Mouse (Mus musculus) forebrain, embryonic 12.5 days (tissue): ENCODE results near the gene Tmbim1. TPM values are rescaled to one million over a fixed set of nuclear protein-coding genes. Genes with fewer than 3 reads are reported as not detected.

Experiments used
- ATAC-seq: fragments of 200-750 bp; cut with Nextera tagmentation; 2 replicates; pipeline ENCODE4 v1.8.0; 2017; ENCODE audit warnings: moderate TSS enrichment; ENCODE audit not compliant: low FRiP score
- H3K27ac ChIP-seq: fragments of 300-500 bp; sonication (generic); 2 replicates; pipeline ENCODE4 v1.5.1; 2016; ENCODE audit warnings: mild to moderate bottlenecking
- H3K27me3 ChIP-seq: fragments of 300-500 bp; sonication (generic); 2 replicates; pipeline ENCODE4 v1.6.1; 2016; ENCODE audit warnings: mild to moderate bottlenecking
- H3K36me3 ChIP-seq: fragments of 300-500 bp; sonication (generic); replicated peaks from 2 replicates; pipeline ENCODE4 v1.6.1; 2016; ENCODE audit warnings: mild to moderate bottlenecking
- H3K4me1 ChIP-seq: fragments of 300-500 bp; sonication (generic); 2 replicates; pipeline ENCODE4 v1.6.1; 2016
- H3K4me2 ChIP-seq: fragments of 300-500 bp; sonication (generic); 2 replicates; pipeline ENCODE4 v1.6.1; 2016; ENCODE audit warnings: mild to moderate bottlenecking, moderate library complexity
- H3K4me3 ChIP-seq: fragments of 300-500 bp; sonication (generic); replicated peaks from 2 replicates; pipeline ENCODE4 v1.5.1; 2016; ENCODE audit warnings: mild to moderate bottlenecking
- H3K9ac ChIP-seq: fragments of 300-500 bp; sonication (generic); 2 replicates; pipeline ENCODE4 v1.6.1; 2016; ENCODE audit warnings: mild to moderate bottlenecking
- H3K9me3 ChIP-seq: fragments of 300-500 bp; sonication (generic); 2 replicates; pipeline ENCODE4 v1.6.1; 2016
- WGBS: fragments of 180-500 bp; shearing (Covaris S2); methylation state at CpG from one replicate; pipeline ENCODE4 v1.1.7; 2016; 5-methylcytosine and 5-hydroxymethylcytosine counted together
- polyA plus RNA-seq: library from polyadenylated mRNA; unstranded; fragments of >200 nt; fragmentation: Nextera tagmentation; extraction: Ambion mirVana; gene quantifications from 2 replicates; pipeline ENCODE4 v1.2.1, GENCODE M21; 2016

Tmbim1 gene
- polyA plus RNA-seq, 1 experiment from 2014 or later = 7.9 TPM

- Histone ChIP-seq H3K36me3 (peaks cover 54% of the 10 kb centered on the region), H3K27ac (no peak overlapping the region), H3K9me3 (no peaks in the 10 kb centered on the region), H3K9ac (no peak overlapping the region), H3K4me3 (no peak overlapping the region), H3K4me1 (no peaks in the 10 kb centered on the region), H3K27me3 (no peaks in the 10 kb centered on the region), H3K4me2 (no peak overlapping the region)
- no peak for ATAC-seq
- 77% methylated on average over 1 of the region's 1 CpGs for WGBS
Measured at GRCm38 (mm10) chr1:74248799-74249198, 56.6 kb downstream of the Tmbim1 start.

GRCm38 (mm10) chr1:74245525-74245924 is 59.9 kb downstream of the Tmbim1 start:
- no peak for ATAC-seq
- 89% methylated on average over 2 of the region's 2 CpGs for WGBS
- Histone ChIP-seq H3K27me3 (no peaks in the 10 kb centered on the region), H3K36me3 (peaks cover 25% of the 10 kb centered on the region), H3K9me3 (no peaks in the 10 kb centered on the region), H3K27ac (no peak overlapping the region), H3K4me2 (no peak overlapping the region), H3K4me3 (no peak overlapping the region), H3K4me1 (peaks cover under 1% of the 10 kb centered on the region; the same call in 1 of the 2 replicates), H3K9ac (no peak overlapping the region)

GRCm38 (mm10) chr1:74240832-74241231 is 64.6 kb downstream of the Tmbim1 start:
- no peaks in the 10 kb centered on the region for H3K9me3 ChIP-seq
- H3K9ac ChIP-seq = no peak overlapping the region
- peaks cover 34% of the 10 kb centered on the region for H3K4me1 ChIP-seq
- H3K27me3 ChIP-seq = no peaks in the 10 kb centered on the region
- H3K27ac ChIP-seq = no peak overlapping the region
- no peaks in the 10 kb centered on the region for H3K36me3 ChIP-seq
- H3K4me3 ChIP-seq = no peak overlapping the region
- H3K4me2 ChIP-seq = no peak overlapping the region
- 92% methylated on average over 4 of the region's 4 CpGs for WGBS
- ATAC-seq = no peak

GRCm38 (mm10) chr1:74240311-74240710 is 65.1 kb downstream of the Tmbim1 start:
- H3K9ac ChIP-seq = no peak overlapping the region
- H3K9me3 ChIP-seq = no peaks in the 10 kb centered on the region
- no peak overlapping the region for H3K27ac ChIP-seq
- ATAC-seq = no peak
- H3K4me2 ChIP-seq = no peak overlapping the region
- no peak overlapping the region for H3K4me3 ChIP-seq
- H3K4me1 ChIP-seq = peaks cover 34% of the 10 kb centered on the region
- WGBS = 75% methylated on average over 6 of the region's 6 CpGs
- H3K36me3 ChIP-seq = no peaks in the 10 kb centered on the region
- no peaks in the 10 kb centered on the region for H3K27me3 ChIP-seq

GRCm38 (mm10) chr1:74239618-74240017 is 65.8 kb downstream of the Tmbim1 start:
- Histone ChIP-seq H3K9ac (no peak overlapping the region), H3K4me3 (no peak overlapping the region), H3K27me3 (no peaks in the 10 kb centered on the region), H3K9me3 (no peaks in the 10 kb centered on the region), H3K4me1 (peaks cover 34% of the 10 kb centered on the region), H3K4me2 (no peak overlapping the region; the same call in 1 of the 2 replicates), H3K36me3 (no peaks in the 10 kb centered on the region), H3K27ac (no peak overlapping the region)
- 67% methylated on average over 11 of the region's 11 CpGs for WGBS
- ATAC-seq = no peak

- H3K4me3 ChIP-seq = no peak overlapping the region
- no peaks in the 10 kb centered on the region for H3K27me3 ChIP-seq
- no peaks in the 10 kb centered on the region for H3K36me3 ChIP-seq
- H3K4me2 ChIP-seq = no peak overlapping the region; the same call in 1 of the 2 replicates
- no peaks in the 10 kb centered on the region for H3K9me3 ChIP-seq
- H3K9ac ChIP-seq = no peak overlapping the region
- WGBS = 63% methylated on average over 7 of the region's 7 CpGs
- H3K4me1 ChIP-seq = peaks cover 34% of the 10 kb centered on the region
- ATAC-seq = no peak
- 0 out of 2 replicates have a peak overlapping the region, but pooled peaks have one; percentile 19 for H3K27ac ChIP-seq
Measured at GRCm38 (mm10) chr1:74239162-74239561, 66.3 kb downstream of the Tmbim1 start.

Other genes with a start within 250 kb of the Tmbim1 start
- gene Tns1, start 181.2 kb downstream of the Tmbim1 start, polyA plus RNA-seq = 13.0 and 15.9 TPM in 2 replicates
- 0.24 and 0.33 TPM in 2 replicates for gene Rufy4, start 180.1 kb downstream of the Tmbim1 start, polyA plus RNA-seq
- 0.14 TPM in 1 of 2 replicates, not detected in the other for gene Cxcr2, start 151.6 kb downstream of the Tmbim1 start, polyA plus RNA-seq
- not detected in 2 replicates for gene Cxcr1, start 111.0 kb downstream of the Tmbim1 start, polyA plus RNA-seq
- gene Arpc2, start 69.5 kb downstream of the Tmbim1 start, polyA plus RNA-seq = 356 and 369 TPM in 2 replicates
- gene Gpbar1, start 27.1 kb downstream of the Tmbim1 start, polyA plus RNA-seq = 0.18 and 0.29 TPM in 2 replicates
- gene Aamp, start 20.9 kb downstream of the Tmbim1 start, polyA plus RNA-seq = 184 and 190 TPM in 2 replicates
- gene Pnkd, start 20.7 kb downstream of the Tmbim1 start, polyA plus RNA-seq = 87.5 and 88.9 TPM in 2 replicates
- gene Catip, start 56.5 kb upstream of the Tmbim1 start, polyA plus RNA-seq = 0.60 and 1.1 TPM in 2 replicates
- 1.3 and 1.7 TPM in 2 replicates for gene Slc11a1, start 69.6 kb upstream of the Tmbim1 start, polyA plus RNA-seq
- gene Ctdsp1, start 85.9 kb upstream of the Tmbim1 start, polyA plus RNA-seq = 33.1 and 33.3 TPM in 2 replicates
- gene Vil1, start 103.8 kb upstream of the Tmbim1 start, polyA plus RNA-seq = 0.29 and 0.32 TPM in 2 replicates
- gene Cnot9, start 200.4 kb upstream of the Tmbim1 start, polyA plus RNA-seq = 77.5 and 84.2 TPM in 2 replicates
- 0.98 and 1.1 TPM in 2 replicates for gene Plcd4, start 237.3 kb upstream of the Tmbim1 start, polyA plus RNA-seq
- 44.2 and 48.1 TPM in 2 replicates for gene Usp37, start 238.7 kb upstream of the Tmbim1 start, polyA plus RNA-seq